Mouse (Mus musculus) bone marrow, adult 2 months (tissue): ENCODE measurements around the gene Gm36864.

Experiments used
- CTCF ChIP-seq: fragments of 200-500 bp; IDR thresholded peaks from 2 replicates; pipeline ENCODE4 v1.5.1; 2011; ENCODE audit warnings: low read length, control low read depth; ENCODE audit not compliant: control insufficient read depth, insufficient read depth
- POLR2A ChIP-seq: fragments of 200-500 bp; IDR thresholded peaks from 2 replicates; pipeline ENCODE4 v1.6.1; 2011; ENCODE audit warnings: low read depth, mild to moderate bottlenecking, control low read depth, low read length, borderline replicate concordance; ENCODE audit not compliant: control insufficient read depth

- TF ChIP-seq CTCF (no peak), POLR2A (no peak)
These were observed at the start of gene Gm36864 for GRCm38 (mm10) chr7:44235909-44236308.
